Mouse (Mus musculus): ENCODE data around the gene Gpd1l. TPM values are rescaled to one million over a fixed set of nuclear protein-coding genes. Genes with fewer than 3 reads are reported as not detected.
"Not testable (repeated sequence)": the region's sequence is repeated elsewhere in the genome, so short reads cannot be mapped to it uniquely, and the experiment has no call there.

Gene Gpd1l
- 14.5 and 16.4 TPM in 2 replicates for polyA plus RNA-seq (2015; fragmentation: Nextera tagmentation; extraction: Ambion mirVana)

GRCm38 (mm10) chr9:114933723-114934171 is at the start of gene Gpd1l:
Gene Gpd1l (minus strand): TSS chr9:114933987.
- peak; percentile 77 for DNase-seq (ENCODE audit: low spot score)

- DNase-seq (ENCODE audit: low spot score): no peak
Observed at GRCm38 (mm10) chr9:114982689-114983360, 49.0 kb upstream of the Gpd1l start, which contains the start of gene Rps27rt. Gene Rps27rt (minus strand): TSS chr9:114982739.

- no peak for DNase-seq (ENCODE audit: low spot score)
Observed at GRCm38 (mm10) chr9:114979969-114980368, 46.2 kb upstream of the Gpd1l start.

- DNase-seq (ENCODE audit: low spot score): peak; percentile 8
Observed at GRCm38 (mm10) chr9:114978281-114979111, 44.7 kb upstream of the Gpd1l start, which contains the start of gene Osbpl10. Gene Osbpl10 (plus strand): TSS chr9:114978569.

- no peak for DNase-seq (ENCODE audit: low spot score)
Observed at GRCm38 (mm10) chr9:114977461-114978280, 43.9 kb upstream of the Gpd1l start.

GRCm38 (mm10) chr9:114966286-114966685 is 32.5 kb upstream of the Gpd1l start:
- not testable (repeated sequence) for DNase-seq (ENCODE audit: low spot score)

GRCm38 (mm10) chr9:114964093-114964492 is 30.3 kb upstream of the Gpd1l start:
- no peak for DNase-seq (ENCODE audit: low spot score)

GRCm38 (mm10) chr9:114960844-114961243 is 27.1 kb upstream of the Gpd1l start:
- no peak for DNase-seq (ENCODE audit: low spot score)

GRCm38 (mm10) chr9:114960043-114960789 is 26.4 kb upstream of the Gpd1l start:
- no peak for DNase-seq (ENCODE audit: low spot score)

GRCm38 (mm10) chr9:114956945-114957344 is 23.2 kb upstream of the Gpd1l start:
- peak; percentile 50 for DNase-seq (ENCODE audit: low spot score)

GRCm38 (mm10) chr9:114955340-114955739 is 21.6 kb upstream of the Gpd1l start:
- DNase-seq (ENCODE audit: low spot score): no peak

GRCm38 (mm10) chr9:114952866-114953265 is 19.1 kb upstream of the Gpd1l start:
- DNase-seq (ENCODE audit: low spot score): peak; percentile 39

- no peak for DNase-seq (ENCODE audit: low spot score)
Observed at GRCm38 (mm10) chr9:114948395-114948794, 14.6 kb upstream of the Gpd1l start.

- no peak for DNase-seq (ENCODE audit: low spot score)
Observed at GRCm38 (mm10) chr9:114945576-114945975, 11.8 kb upstream of the Gpd1l start.

GRCm38 (mm10) chr9:114944642-114945041 is 10.9 kb upstream of the Gpd1l start:
- DNase-seq (ENCODE audit: low spot score): no peak

- DNase-seq (ENCODE audit: low spot score): no peak
Observed at GRCm38 (mm10) chr9:114936687-114937086, 2.9 kb upstream of the Gpd1l start.

GRCm38 (mm10) chr9:114935321-114935720 is 1.5 kb upstream of the Gpd1l start:
- no peak for DNase-seq (ENCODE audit: low spot score)

GRCm38 (mm10) chr9:114934231-114934630 is 444 bp upstream of the Gpd1l start:
- peak; percentile 39 for DNase-seq (ENCODE audit: low spot score)

GRCm38 (mm10) chr9:114933037-114933722 is 607 bp downstream of the Gpd1l start:
- peak; percentile 43 for DNase-seq (ENCODE audit: low spot score)

GRCm38 (mm10) chr9:114932607-114933006 is 1.2 kb downstream of the Gpd1l start:
- DNase-seq (ENCODE audit: low spot score): no peak

Data from thymus, postnatal 0 days (tissue).